Mouse (Mus musculus): ENCODE results near the gene Usp17lc.
"Not testable (repeated sequence)": the region's sequence is repeated elsewhere in the genome, so short reads cannot be mapped to it uniquely, and the experiment has no call there.

Usp17lc gene

GRCm38 (mm10) chr7:103414772-103415171 is at the start of gene Usp17lc:
TSS of gene Usp17lc (plus strand) at chr7:103415072.
- not testable (repeated sequence) for DNase-seq

- DNase-seq: no peak
Measured at GRCm38 (mm10) chr7:103386077-103386476, 28.8 kb upstream of the Usp17lc start, which contains the start of gene Olfr603. TSS of gene Olfr603 (minus strand) at chr7:103386177.

- DNase-seq: no peak
Measured at GRCm38 (mm10) chr7:103397758-103398157, 17.1 kb upstream of the Usp17lc start.

GRCm38 (mm10) chr7:103398981-103399380 is 15.9 kb upstream of the Usp17lc start:
- peak; percentile 40 for DNase-seq

- DNase-seq: not testable (repeated sequence)
Measured at GRCm38 (mm10) chr7:103406521-103407055, 8.3 kb upstream of the Usp17lc start.

- DNase-seq: no peak
Measured at GRCm38 (mm10) chr7:103445339-103445738, 30.5 kb downstream of the Usp17lc start, which contains the start of gene Olfr605. TSS of gene Olfr605 (minus strand) at chr7:103445439.

- no peak for DNase-seq
Measured at GRCm38 (mm10) chr7:103448746-103449145, 33.9 kb downstream of the Usp17lc start, which contains the start of gene Olfr606. TSS of gene Olfr606 (plus strand) at chr7:103449046.

GRCm38 (mm10) chr7:103460590-103460989 is 45.7 kb downstream of the Usp17lc start:
- no peak for DNase-seq
